Mouse (Mus musculus) CH12.LX (cell line): Measurements from ENCODE around the gene Foxn2. TPM values are rescaled to one million over a fixed set of nuclear protein-coding genes. Genes with fewer than 3 reads are reported as not detected.
A peak's percentile ranks its signal among the peaks of the same experiment; 100 is the strongest.

ENCODE experiments used
- DNase-seq: peaks from one replicate; pipeline ENCODE4 v3.0.0-alpha.2; 2013; ENCODE audit errors: extremely low read depth
- H3K27ac ChIP-seq: 2 replicates; pipeline ENCODE4 v1.5.1; 2012; ENCODE audit warnings: low read depth, mild to moderate bottlenecking, control low read depth, moderate library complexity; ENCODE audit not compliant: insufficient read depth
- H3K27me3 ChIP-seq: replicated peaks from 2 replicates; pipeline ENCODE3; 2012; ENCODE audit warnings: inconsistent platforms
- H3K36me3 ChIP-seq, 2 experiments: replicated peaks in 1 of 2; 2 replicates each; pipeline versions ENCODE3 to v1.6.1; 2012; ENCODE audit warnings: inconsistent platforms in 1 of 2, low read length in 1 of 2, mild to moderate bottlenecking in 1 of 2, mixed read lengths in 1 of 2, moderate library complexity in 1 of 2; ENCODE audit not compliant: control insufficient read depth in 1 of 2, insufficient read depth in 1 of 2
- H3K4me1 ChIP-seq, 2 experiments: 2 replicates each; pipeline ENCODE4 v1.6.1; 2012; ENCODE audit warnings: inconsistent platforms in 1 of 2, moderate library complexity in 1 of 2; ENCODE audit not compliant: insufficient read depth in 2 of 2, control insufficient read depth in 1 of 2
- H3K4me2 ChIP-seq: 2 replicates; pipeline ENCODE4 v1.6.1; 2012; ENCODE audit warnings: low read depth, mild to moderate bottlenecking, control low read depth; ENCODE audit not compliant: poor library complexity, insufficient read depth, severe bottlenecking
- H3K4me3 ChIP-seq, 3 experiments: fragments of 150-350 bp in 1 of 3; sonication (generic) in 1 of 3; replicated peaks in 1 of 3; 2 replicates each; pipeline versions ENCODE3 to v1.5.1; 2011 to 2012; ENCODE audit warnings: low read depth in 2 of 3, low read length in 2 of 3, mild to moderate bottlenecking in 2 of 3, moderate library complexity in 2 of 3, control low read depth in 1 of 3, improper control_type of control experiment in 1 of 3, inconsistent platforms in 1 of 3, mixed read lengths in 1 of 3; ENCODE audit not compliant: poor library complexity in 1 of 3
- H3K79me2 ChIP-seq: replicated peaks from 2 replicates; pipeline ENCODE4 v1.6.1; 2012; ENCODE audit warnings: mild to moderate bottlenecking, moderate library complexity; ENCODE audit not compliant: control insufficient read depth, poor library complexity, insufficient read depth, severe bottlenecking; ENCODE audit errors: extremely low read depth
- H3K9ac ChIP-seq: 2 replicates; pipeline ENCODE4 v1.6.1; 2012; ENCODE audit warnings: low read depth, mild to moderate bottlenecking, control low read depth, moderate library complexity; ENCODE audit not compliant: insufficient read depth
- H3K9me3 ChIP-seq: replicated peaks from 2 replicates; pipeline ENCODE3; 2012; ENCODE audit warnings: low read length, inconsistent platforms, mixed read lengths
- BHLHE40 ChIP-seq: IDR thresholded peaks from 2 replicates; pipeline ENCODE4 v1.6.1; 2011; ENCODE audit warnings: mild to moderate bottlenecking, low read depth, low read length, improper control_type of control experiment
- CHD1 ChIP-seq: IDR thresholded peaks from 2 replicates; pipeline ENCODE4 v1.6.1; 2012; ENCODE audit warnings: low read depth, low read length, improper control_type of control experiment, inconsistent platforms
- CHD2 ChIP-seq: IDR thresholded peaks from 2 replicates; pipeline ENCODE4 v1.6.1; 2011; ENCODE audit warnings: low read length, improper control_type of control experiment
- CTCF ChIP-seq, 2 experiments: IDR thresholded peaks in 1 of 2; conservative IDR thresholded peaks in 1 of 2; 2 replicates each; pipeline ENCODE4 v1.5.1; 2011 to 2012; ENCODE audit warnings: low read depth in 2 of 2, low read length in 2 of 2, improper control_type of control experiment in 1 of 2, inconsistent platforms in 1 of 2, mild to moderate bottlenecking in 1 of 2, moderate library complexity in 1 of 2
- E2F4 ChIP-seq: IDR thresholded peaks from 2 replicates; pipeline ENCODE4 v1.6.1; 2011; ENCODE audit warnings: low read depth, low read length, improper control_type of control experiment; ENCODE audit not compliant: insufficient replicate concordance
- ELF1 ChIP-seq: IDR thresholded peaks from 2 replicates; pipeline ENCODE4 v1.6.1; 2014; ENCODE audit warnings: low read depth, mild to moderate bottlenecking, inconsistent platforms, low read length, improper control_type of control experiment
- EP300 ChIP-seq: IDR thresholded peaks from 2 replicates; pipeline ENCODE4 v1.6.1; 2011; ENCODE audit warnings: low read length, improper control_type of control experiment
- ETS1 ChIP-seq: conservative IDR thresholded peaks from 2 replicates; pipeline ENCODE4 v1.6.1; 2012; ENCODE audit warnings: low read depth, mild to moderate bottlenecking, inconsistent platforms, low read length, improper control_type of control experiment, moderate library complexity
- GABPA ChIP-seq: IDR thresholded peaks from 2 replicates; pipeline ENCODE4 v1.6.1; 2012; ENCODE audit warnings: low read depth, low read length, improper control_type of control experiment, inconsistent platforms; ENCODE audit not compliant: insufficient replicate concordance
- HCFC1 ChIP-seq: IDR thresholded peaks from 2 replicates; pipeline ENCODE4 v1.6.1; 2012; ENCODE audit warnings: low read depth, mild to moderate bottlenecking, inconsistent platforms, low read length, improper control_type of control experiment
- IRF4 ChIP-seq: IDR thresholded peaks from 2 replicates; pipeline ENCODE4 v1.6.1; 2014; ENCODE audit warnings: low read depth, mild to moderate bottlenecking, inconsistent platforms, low read length, improper control_type of control experiment
- JUND ChIP-seq: conservative IDR thresholded peaks from 2 replicates; pipeline ENCODE4 v1.6.1; 2011; ENCODE audit warnings: low read depth, low read length, improper control_type of control experiment
- MAFK ChIP-seq: IDR thresholded peaks from 2 replicates; pipeline ENCODE4 v1.6.1; 2011; ENCODE audit warnings: low read length, improper control_type of control experiment; ENCODE audit not compliant: insufficient replicate concordance
- MAX ChIP-seq: IDR thresholded peaks from 2 replicates; pipeline ENCODE4 v1.6.1; 2011; ENCODE audit warnings: low read length, improper control_type of control experiment
- MAZ ChIP-seq: IDR thresholded peaks from 2 replicates; pipeline ENCODE4 v1.6.1; 2012; ENCODE audit warnings: low read depth, mild to moderate bottlenecking, inconsistent platforms, low read length, improper control_type of control experiment, moderate library complexity
- MEF2A ChIP-seq: IDR thresholded peaks from 2 replicates; pipeline ENCODE4 v1.6.1; 2014; ENCODE audit warnings: low read depth, mild to moderate bottlenecking, inconsistent platforms, low read length, improper control_type of control experiment, borderline replicate concordance
- MXI1 ChIP-seq: IDR thresholded peaks from 2 replicates; pipeline ENCODE4 v1.6.1; 2011; ENCODE audit warnings: mild to moderate bottlenecking, low read depth, low read length, improper control_type of control experiment
- MYC ChIP-seq: IDR thresholded peaks from 2 replicates; pipeline ENCODE4 v1.6.1; 2011; ENCODE audit warnings: low read depth, mild to moderate bottlenecking, improper control_type of control experiment, low read length
- NELFE ChIP-seq: IDR thresholded peaks from 2 replicates; pipeline ENCODE4 v1.6.1; 2011; ENCODE audit warnings: low read depth, low read length, improper control_type of control experiment
- NRF1 ChIP-seq: IDR thresholded peaks from 2 replicates; pipeline ENCODE4 v1.6.1; 2014; ENCODE audit warnings: low read depth, mild to moderate bottlenecking, inconsistent platforms, low read length, improper control_type of control experiment, moderate library complexity
- POLR2AphosphoS2 ChIP-seq: IDR thresholded peaks from 2 replicates; pipeline ENCODE4 v1.6.1; 2011; ENCODE audit warnings: low read depth, low read length, improper control_type of control experiment
- RAD21 ChIP-seq: IDR thresholded peaks from 2 replicates; pipeline ENCODE4 v1.6.1; 2011; ENCODE audit warnings: low read depth, mild to moderate bottlenecking, low read length, improper control_type of control experiment, moderate library complexity
- RCOR1 ChIP-seq: conservative IDR thresholded peaks from 2 replicates; pipeline ENCODE4 v1.6.1; 2012; ENCODE audit warnings: low read depth, mild to moderate bottlenecking, inconsistent platforms, low read length, improper control_type of control experiment
- SIN3A ChIP-seq: IDR thresholded peaks from 2 replicates; pipeline ENCODE4 v1.6.1; 2012; ENCODE audit warnings: low read length, improper control_type of control experiment, inconsistent platforms
- SMC3 ChIP-seq: IDR thresholded peaks from 2 replicates; pipeline ENCODE4 v1.6.1; 2011; ENCODE audit warnings: low read depth, low read length, improper control_type of control experiment
- TBP ChIP-seq: conservative IDR thresholded peaks from 2 replicates; pipeline ENCODE4 v1.6.1; 2011; ENCODE audit warnings: low read depth, low read length, improper control_type of control experiment
- TCF12 ChIP-seq: IDR thresholded peaks from 2 replicates; pipeline ENCODE4 v1.6.1; 2014; ENCODE audit warnings: low read depth, mild to moderate bottlenecking, inconsistent platforms, low read length, improper control_type of control experiment
- UBTF ChIP-seq: IDR thresholded peaks from 2 replicates; pipeline ENCODE4 v1.6.1; 2012; ENCODE audit warnings: low read depth, mild to moderate bottlenecking, inconsistent platforms, low read length, improper control_type of control experiment, moderate library complexity
- USF1 ChIP-seq: IDR thresholded peaks from 2 replicates; pipeline ENCODE4 v1.6.1; 2014; ENCODE audit warnings: low read depth, mild to moderate bottlenecking, inconsistent platforms, low read length, improper control_type of control experiment
- USF2 ChIP-seq: conservative IDR thresholded peaks from 2 replicates; pipeline ENCODE4 v1.6.1; 2011; ENCODE audit warnings: low read depth, low read length, improper control_type of control experiment
- ZMIZ1 ChIP-seq: IDR thresholded peaks from 2 replicates; pipeline ENCODE4 v1.6.1; 2012; ENCODE audit warnings: low read depth, mild to moderate bottlenecking, inconsistent platforms, low read length, improper control_type of control experiment
- ZNF384 ChIP-seq: IDR thresholded peaks from 2 replicates; pipeline ENCODE4 v1.6.1; 2012; ENCODE audit warnings: low read depth, low read length, improper control_type of control experiment, inconsistent platforms
- dilution Hi-C: fragments of 300-500 bp; cut with MboI; formaldehyde crosslinking; loops from 2 replicates; pipeline ENCODE4 v1.14.3; 2020; ENCODE audit warnings: low sequenced_read_pairs; ENCODE audit not compliant: extremely low pct_unique_long_range_greater_than_20kb, extremely low pct_ligation_motif_present
- in situ Hi-C: fragments of 300-500 bp; cut with MboI; formaldehyde crosslinking; loops from 3 replicates; pipeline ENCODE4 v1.14.3; 2019; ENCODE audit warnings: low sequenced_read_pairs, low pct_ligation_motif_present, low pct_unique_long_range_greater_than_20kb, mixed read lengths
- polyA plus RNA-seq: library from polyadenylated mRNA; unstranded; fragments of >175 nt; gene quantifications from 2 replicates; pipeline ENCODE4 v1.2.1, GENCODE M21; 2012; ENCODE audit warnings: low read depth; ENCODE audit not compliant: insufficient read length
- total RNA-seq, 2 experiments: library from RNA; depleted of rRNA; stranded (reverse); fragments of 300-350 nt in 1 of 2; fragments of >200 nt in 1 of 2; gene quantifications; 2 replicates each; pipeline ENCODE4 v1.2.3; 2012 to 2014

Foxn2 gene
- total and polyA plus RNA-seq, 3 experiments: 13.2 to 24.6 (median 16.0) TPM

- H3K79me2 ChIP-seq: no peaks in the 10 kb centered on the region
- no peaks in the 10 kb centered on the region for H3K9me3 ChIP-seq
- peaks cover 32 to 63% of the 10 kb centered on the region in 2 experiments for H3K36me3 ChIP-seq
- TF ChIP-seq CHD2: no peak
- no peak for TF ChIP-seq MYC
- TF ChIP-seq ZNF384: no peak
- no peak for TF ChIP-seq USF1
- no peak for TF ChIP-seq E2F4
- TF ChIP-seq IRF4: no peak
- no peak for TF ChIP-seq MEF2A
- no peak for TF ChIP-seq ZMIZ1
- TF ChIP-seq CHD1: no peak
- TF ChIP-seq RCOR1: no peak
- no peak for TF ChIP-seq MXI1
- TF ChIP-seq NELFE: no peak
- no peak for TF ChIP-seq GABPA
- TF ChIP-seq RAD21: no peak
- no peak for TF ChIP-seq SMC3
- no peak for TF ChIP-seq BHLHE40
- TF ChIP-seq CTCF (conservative IDR thresholded peaks at IDR 0.05 in 1 of 2, IDR thresholded peaks at IDR 0.05 in 1 of 2; ENCODE audit: low read depth in 2 of 2, low read length in 2 of 2): no peak
- TF ChIP-seq NRF1: no peak
- TF ChIP-seq, all 38 proteins: peak for 0
- DNase-seq: no peak
- dilution Hi-C loops (no loop called here), in situ Hi-C loops (no loop called here)
- no peaks in the 10 kb centered on the region for H3K27me3 ChIP-seq
- H3K4me2 ChIP-seq: no peak overlapping the region
- no peak overlapping the region for H3K4me3 ChIP-seq
- H3K27ac ChIP-seq: no peak overlapping the region
- H3K4me1 ChIP-seq: no peaks in the 10 kb centered on the region
- H3K9ac ChIP-seq: no peak overlapping the region
These were observed 50.0 kb downstream of the Foxn2 start for GRCm38 (mm10) chr17:88490546-88490945.

- no peaks in the 10 kb centered on the region for H3K27me3 ChIP-seq
- no peak overlapping the region for H3K4me2 ChIP-seq
- H3K9ac ChIP-seq: no peak overlapping the region
- H3K9me3 ChIP-seq: no peaks in the 10 kb centered on the region
- H3K79me2 ChIP-seq: no peaks in the 10 kb centered on the region
- dilution Hi-C loops (no loop called here), in situ Hi-C loops (no loop called here)
- peaks cover 0 to 3% of the 10 kb centered on the region in 2 experiments; a peak in 1 of 4 replicates for H3K4me1 ChIP-seq
- peaks cover 28 to 56% of the 10 kb centered on the region in 2 experiments for H3K36me3 ChIP-seq
- DNase-seq: no peak
- no peak overlapping the region for H3K27ac ChIP-seq
- no peak overlapping the region for H3K4me3 ChIP-seq
- TF ChIP-seq SIN3A (no peak), USF2 (no peak), POLR2AphosphoS2 (no peak), ZMIZ1 (no peak), EP300 (no peak), NELFE (no peak), BHLHE40 (no peak), MXI1 (no peak), TBP (no peak), ELF1 (no peak), E2F4 (no peak), UBTF (no peak), TCF12 (no peak), MAFK (no peak), HCFC1 (no peak), MAZ (no peak), ETS1 (no peak), JUND (no peak), SMC3 (peak; percentile 42), MAX (peak; percentile 76), MEF2A (no peak), MYC (peak; percentile 84), CTCF (conservative IDR thresholded peaks at IDR 0.05 in 1 of 2, IDR thresholded peaks at IDR 0.05 in 1 of 2; ENCODE audit: low read depth in 2 of 2, low read length in 2 of 2) (peak in 1 of 2 experiments; percentile 49; a peak in 2 of 4 replicates)
These were observed 51.0 kb downstream of the Foxn2 start for GRCm38 (mm10) chr17:88491366-88492106.
